In genomic region chr12:104865166-104865535, GRCm38 (mm10) we compare ENCODE assay signal across 8 mouse cellular contexts. TPM values are rescaled to one million over a fixed set of nuclear protein-coding genes. Genes with fewer than 3 reads are reported as not detected.
DNase-seq lines count a peak whose midpoint lies in the region; ATAC-seq and TF ChIP-seq lines count a peak whose summit lies in the region.

No protein-coding gene starts in this region.

- peaks cover 5% of the 10 kb centered on the region; the same call in 1 of the 2 replicates for H3K27me3 ChIP-seq in cerebellum, adult 2 months (ENCODE audit: control insufficient read depth, insufficient read depth, low read length)
- H3K27me3 ChIP-seq in testis, adult 2 months (ENCODE audit: control insufficient read depth, insufficient read depth, low read length): no peaks in the 10 kb centered on the region
- peaks cover 18% of the 10 kb centered on the region for H3K27me3 ChIP-seq in liver, embryonic 14.5 days (ENCODE audit: control insufficient read depth, insufficient read depth, low read length)

- no peak for DNase-seq in cerebellum, adult 2 months
- DNase-seq in cerebellum, postnatal 14 days: no peak
- no peak for DNase-seq in testis, postnatal 14 days (ENCODE audit: low spot score)
- no peak for DNase-seq in liver, embryonic 14.5 days (ENCODE audit: low read depth in 3 of 3, low spot score in 3 of 3)
- DNase-seq in yolk sac, embryonic 10.5 days (ENCODE audit: low spot score): peak; percentile 30
- DNase-seq in cerebellum, adult 8-10 months: no peak
- DNase-seq in layer of hippocampus, postnatal 25 days (ENCODE audit: extremely low spot score in 1 of 2, low spot score in 1 of 2): no peak

- 3% methylated on average over 9 of the region's 10 CpGs for WGBS in cerebellum, adult 2 months
- WGBS in liver, embryonic 14.5 days (ENCODE audit: insufficient replicate concordance): 2% methylated on average over 7 of the region's 10 CpGs

- ATAC-seq in liver, embryonic 14.5 days (ENCODE audit: insufficient read depth): no peak

- H3K4me2 ChIP-seq in liver, embryonic 14.5 days (ENCODE audit: low read depth): peak overlapping the region; percentile 61

- H3K27ac ChIP-seq in cerebellum, adult 2 months (ENCODE audit: insufficient read depth, low read length): peak overlapping the region; percentile 34; the same call in 1 of the 2 replicates
- peak overlapping the region; percentile 36 for H3K27ac ChIP-seq in testis, adult 2 months (ENCODE audit: control insufficient read depth, insufficient read depth, low read depth, low read length)
- no peak overlapping the region for H3K27ac ChIP-seq in liver, embryonic 14.5 days

- TF ChIP-seq POLR2A in cerebellum, adult 2 months (IDR thresholded peaks at IDR 0.05; ENCODE audit: borderline replicate concordance, insufficient read depth, low read length): no peak
- peak; percentile 81; the same call in 1 of the 2 replicates for TF ChIP-seq POLR2A in testis, adult 2 months (IDR thresholded peaks at IDR 0.05; ENCODE audit: control insufficient read depth, low read depth, low read length)

- peaks cover 3% of the 10 kb centered on the region for H3K4me1 ChIP-seq in cerebellum, adult 2 months (ENCODE audit: control insufficient read depth, insufficient read depth, low read length)
- peaks cover 8% of the 10 kb centered on the region for H3K4me1 ChIP-seq in testis, adult 2 months (ENCODE audit: control insufficient read depth, insufficient read depth, low read length)
- no peaks in the 10 kb centered on the region for H3K4me1 ChIP-seq in liver, embryonic 14.5 days (replicated peaks; ENCODE audit: control insufficient read depth in 2 of 2, insufficient read depth in 2 of 2, low read length in 1 of 2)

- H3K9ac ChIP-seq in liver, embryonic 14.5 days (replicated peaks): no peak overlapping the region

- no peak for TF ChIP-seq EP300 in liver, embryonic 14.5 days (IDR thresholded peaks at IDR 0.05; ENCODE audit: low read depth)

- TF ChIP-seq CTCF in cerebellum, adult 2 months (IDR thresholded peaks at IDR 0.05; ENCODE audit: borderline replicate concordance, insufficient read depth, low read depth, low read length): no peak
- TF ChIP-seq CTCF in testis, adult 2 months (IDR thresholded peaks at IDR 0.05; ENCODE audit: control insufficient read depth, insufficient read depth, insufficient replicate concordance, low read depth, low read length): no peak
- TF ChIP-seq CTCF in liver, embryonic 14.5 days (IDR thresholded peaks at IDR 0.05; ENCODE audit: low read depth): no peak

- H3K4me3 ChIP-seq in cerebellum, adult 2 months (replicated peaks; ENCODE audit: insufficient read depth, low read depth, low read length): peak overlapping the region; percentile 43
- peak overlapping the region; percentile 81 for H3K4me3 ChIP-seq in testis, adult 2 months (ENCODE audit: control insufficient read depth, low read depth, low read length)
- H3K4me3 ChIP-seq in liver, embryonic 14.5 days (ENCODE audit: insufficient read depth in 1 of 2, low read depth in 2 of 2, low read length in 2 of 2): peak overlapping the region in 1 of 2 experiments; percentile 53; a peak in 2 of 4 replicates

- H3K36me3 ChIP-seq in testis, adult 2 months (ENCODE audit: control insufficient read depth, insufficient read depth, low read length): no peaks in the 10 kb centered on the region
- H3K36me3 ChIP-seq in liver, embryonic 14.5 days (replicated peaks; ENCODE audit: control insufficient read depth, insufficient read depth, low read depth): no peaks in the 10 kb centered on the region

- no peaks in the 10 kb centered on the region for H3K9me3 ChIP-seq in liver, embryonic 14.5 days (ENCODE audit: control insufficient read depth, low read length)

RNA-seq across cellular contexts. Expression of gene Clmn, which starts 0.3 kb away (rescaled TPM):
- polyA plus RNA-seq in cerebellum, adult 2 months (2012; rRNA removed): 30.6 and 32.2 TPM in 2 replicates
- polyA plus RNA-seq in testis, adult 2 months (2012; rRNA removed): 117 and 119 TPM in 2 replicates
- 0.27 and 0.33 TPM in 2 replicates for polyA plus RNA-seq in liver, embryonic 14.5 days (2012; rRNA removed)
- 0.32 and 0.39 TPM in 2 replicates for polyA plus RNA-seq in liver, embryonic 14.5 days (2014; fragmentation: Nextera tagmentation; extraction: Ambion mirVana)
- 10 to 100 TPM; 81.0 to 83.2 TPM for total RNA-seq in layer of hippocampus, postnatal 25 days (2021)

Comparison
In these comparisons a context has a peak if more than half of its experiments do, and no peak if none do; other contexts are left out.
1. RNA of gene Clmn, which starts 0.3 kb away (polyA plus RNA-seq): 117 to 119 TPM in testis, adult 2 months and 30.6 to 32.2 TPM in cerebellum, adult 2 months; 0.27 to 0.39 TPM in liver, embryonic 14.5 days; every median in the first group is over 10 times any median in the second.